In genomic region chr1:151986024-151986778, GRCm38 (mm10) we compare ENCODE assay signal across 11 mouse cellular contexts.
DNase-seq lines count a peak whose midpoint lies in the region; ATAC-seq and TF ChIP-seq lines count a peak whose summit lies in the region.
"Had no signal": no experiment of that assay in that cellular context is flagged by ENCODE, and none has a peak within 500 bp of the region (broad histone marks: within the 10 kb centered on the region; RNA-seq: fewer than 3 reads in every experiment).

No protein-coding gene starts in this region.

- intact Hi-C loops in left cerebral cortex, postnatal 4 days (cut with DNase I), result no loop called here
- intact Hi-C loops in heart, adult 2 months (cut with DNase I), result no loop called here

- 62% methylated on average over 11 of the region's 11 CpGs for WGBS in forebrain, embryonic 16.5 days
- 70% methylated on average over 11 of the region's 11 CpGs for WGBS in forebrain, embryonic 15.5 days
- WGBS in heart, adult 2 months, result 48% methylated on average over 11 of the region's 11 CpGs
- 48% methylated on average over 11 of the region's 11 CpGs for WGBS in lung, postnatal 0 days

- no peak overlapping the region for H3K27ac ChIP-seq in forebrain, embryonic 16.5 days (ENCODE audit: low read length)
- H3K27ac ChIP-seq in forebrain, embryonic 15.5 days (replicated peaks), result no peak overlapping the region
- H3K27ac ChIP-seq in heart, adult 2 months, result peak overlapping the region; percentile 47
- H3K27ac ChIP-seq in lung, postnatal 0 days (ENCODE audit: low read length), result no peak overlapping the region
- H3K27ac ChIP-seq: midbrain, embryonic 12.5 days had no signal

- peak; percentile 64 for ATAC-seq in forebrain, embryonic 16.5 days
- no peak for ATAC-seq in forebrain, embryonic 15.5 days (replicated peaks)
- ATAC-seq in lung, postnatal 0 days, result peak; percentile 89

- no peaks in the 10 kb centered on the region for H3K36me3 ChIP-seq in forebrain, embryonic 16.5 days (ENCODE audit: control insufficient read depth, insufficient read depth)
- H3K36me3 ChIP-seq in forebrain, embryonic 15.5 days, result no peaks in the 10 kb centered on the region
- peaks cover under 1% of the 10 kb centered on the region for H3K36me3 ChIP-seq in heart, adult 2 months (ENCODE audit: control insufficient read depth, insufficient read depth, low read length)
- no peaks in the 10 kb centered on the region for H3K36me3 ChIP-seq in lung, postnatal 0 days (ENCODE audit: insufficient read depth, low read length)
- H3K36me3 ChIP-seq: midbrain, embryonic 12.5 days had no signal

- H3K4me1 ChIP-seq in forebrain, embryonic 16.5 days (replicated peaks; ENCODE audit: control insufficient read depth, insufficient read depth, low read length), result peaks cover 32% of the 10 kb centered on the region
- H3K4me1 ChIP-seq in forebrain, embryonic 15.5 days, result peaks cover 35% of the 10 kb centered on the region
- H3K4me1 ChIP-seq in heart, adult 2 months (ENCODE audit: control insufficient read depth, insufficient read depth, low read length), result peaks cover 4% of the 10 kb centered on the region; the same call in 1 of the 2 replicates
- H3K4me1 ChIP-seq in lung, postnatal 0 days (ENCODE audit: insufficient read depth, low read depth, low read length), result peaks cover 3% of the 10 kb centered on the region; the same call in 1 of the 2 replicates

- no peak for TF ChIP-seq POLR2A in heart, adult 2 months (IDR thresholded peaks at IDR 0.05; ENCODE audit: insufficient read depth, low read depth, low read length)

- H3K4me2 ChIP-seq in forebrain, embryonic 16.5 days (ENCODE audit: low read length), result no peak overlapping the region
- H3K4me2 ChIP-seq in forebrain, embryonic 15.5 days (replicated peaks), result no peak overlapping the region
- no peak overlapping the region for H3K4me2 ChIP-seq in lung, postnatal 0 days (replicated peaks; ENCODE audit: low read depth, low read length)
- H3K4me2 ChIP-seq: liver, embryonic 11.5 days; midbrain, embryonic 12.5 days had no signal

- no peak overlapping the region for H3K9ac ChIP-seq in forebrain, embryonic 16.5 days (replicated peaks; ENCODE audit: low read depth, low read length)
- H3K9ac ChIP-seq in forebrain, embryonic 15.5 days (replicated peaks), result no peak overlapping the region
- no peak overlapping the region; the same call in 1 of the 2 replicates for H3K9ac ChIP-seq in heart, adult 2 months (ENCODE audit: low read depth, low read length)
- H3K9ac ChIP-seq in lung, postnatal 0 days (replicated peaks; ENCODE audit: low read depth), result no peak overlapping the region
- H3K9ac ChIP-seq: midbrain, embryonic 12.5 days had no signal

- H3K9me3 ChIP-seq in forebrain, embryonic 16.5 days (ENCODE audit: control insufficient read depth, low read length), result no peaks in the 10 kb centered on the region
- no peaks in the 10 kb centered on the region for H3K9me3 ChIP-seq in forebrain, embryonic 15.5 days
- H3K9me3 ChIP-seq in lung, postnatal 0 days (ENCODE audit: low read length), result no peaks in the 10 kb centered on the region
- H3K9me3 ChIP-seq: midbrain, embryonic 12.5 days had no signal

- TF ChIP-seq CTCF in heart, adult 2 months (IDR thresholded peaks at IDR 0.05), result no peak
- TF ChIP-seq CTCF in lung, postnatal 0 days (IDR thresholded peaks at IDR 0.05), result no peak

- peak; percentile 26 for DNase-seq in left cerebral cortex, postnatal 4 days
- DNase-seq in left cerebral cortex, adult 11 months (ENCODE audit: low spot score), result no peak
- peak in 1 of 2 experiments; percentile 47 for DNase-seq in heart, adult 2 months
- peak; percentile 72 for DNase-seq in lung, postnatal 0 days (ENCODE audit: low spot score)
- no peak for DNase-seq in urinary bladder, postnatal 14 days (ENCODE audit: low spot score)
- DNase-seq in left cerebral cortex, adult 8-10 months (ENCODE audit: low spot score in 2 of 2), result no peak
- DNase-seq: right cerebral cortex, postnatal 4 days had no signal

- H3K4me3 ChIP-seq in forebrain, embryonic 16.5 days (replicated peaks; ENCODE audit: low read length), result no peak overlapping the region
- H3K4me3 ChIP-seq in forebrain, embryonic 15.5 days, result no peak overlapping the region
- no peak overlapping the region for H3K4me3 ChIP-seq in heart, adult 2 months
- H3K4me3 ChIP-seq in lung, postnatal 0 days (ENCODE audit: low read depth, low read length), result no peak overlapping the region
- H3K4me3 ChIP-seq: midbrain, embryonic 12.5 days had no signal

- H3K27me3 ChIP-seq in forebrain, embryonic 16.5 days (replicated peaks; ENCODE audit: control insufficient read depth, insufficient read depth, low read length), result no peaks in the 10 kb centered on the region
- no peaks in the 10 kb centered on the region for H3K27me3 ChIP-seq in forebrain, embryonic 15.5 days
- no peaks in the 10 kb centered on the region for H3K27me3 ChIP-seq in heart, adult 2 months (ENCODE audit: control insufficient read depth, insufficient read depth, low read length)
- H3K27me3 ChIP-seq in lung, postnatal 0 days (replicated peaks; ENCODE audit: insufficient read depth, low read length), result no peaks in the 10 kb centered on the region
- H3K27me3 ChIP-seq: midbrain, embryonic 12.5 days had no signal

- TF ChIP-seq EP300 in heart, adult 2 months (IDR thresholded peaks at IDR 0.05; ENCODE audit: insufficient read depth, low read depth, low read length), result peak; percentile 70
- no peak for TF ChIP-seq EP300 in lung, postnatal 0 days (IDR thresholded peaks at IDR 0.05)

- 0 out of 2 replicates have a peak, but pooled peaks cover 2% of the 10 kb centered on the region for H3K79me2 ChIP-seq in heart, adult 2 months (replicated peaks; ENCODE audit: control insufficient read depth, insufficient read depth, low read length)

Comparison
In these comparisons a context has a peak if more than half of its experiments do, and no peak if none do; other contexts are left out.
1. DNase-seq: peak in left cerebral cortex, postnatal 4 days (single experiment) and lung, postnatal 0 days (single experiment); none in left cerebral cortex, adult 11 months (single experiment), urinary bladder, postnatal 14 days (single experiment) and left cerebral cortex, adult 8-10 months (0 of 2).